Mouse (Mus musculus): ENCODE measurements around the gene Dab2ip.

Dab2ip gene

GRCm38 (mm10) chr2:35557911-35558825 lies at the start of gene Dab2ip:
Dab2ip (plus strand) TSS chr2:35558266.
- no peak for DNase-seq (ENCODE audit: extremely low read depth, low read depth)

- DNase-seq (ENCODE audit: extremely low read depth, low read depth) = no peak
These were observed 49.3 kb upstream of the Dab2ip start for GRCm38 (mm10) chr2:35508597-35509342.

- DNase-seq (ENCODE audit: extremely low read depth, low read depth) = peak; percentile 44
These were observed 48.8 kb upstream of the Dab2ip start for GRCm38 (mm10) chr2:35509343-35509667.

GRCm38 (mm10) chr2:35509888-35510287 lies 48.2 kb upstream of the Dab2ip start:
- DNase-seq (ENCODE audit: extremely low read depth, low read depth) = no peak

GRCm38 (mm10) chr2:35510920-35511319 lies 47.1 kb upstream of the Dab2ip start:
- no peak for DNase-seq (ENCODE audit: extremely low read depth, low read depth)

GRCm38 (mm10) chr2:35512226-35512625 lies 45.8 kb upstream of the Dab2ip start:
- no peak for DNase-seq (ENCODE audit: extremely low read depth, low read depth)

- no peak for DNase-seq (ENCODE audit: extremely low read depth, low read depth)
These were observed 43.8 kb upstream of the Dab2ip start for GRCm38 (mm10) chr2:35514051-35514892.

- peak; percentile 93 for DNase-seq (ENCODE audit: extremely low read depth, low read depth)
These were observed 31.3 kb upstream of the Dab2ip start for GRCm38 (mm10) chr2:35526612-35527242.

GRCm38 (mm10) chr2:35529086-35529485 lies 29.0 kb upstream of the Dab2ip start:
- DNase-seq (ENCODE audit: extremely low read depth, low read depth) = no peak

- no peak for DNase-seq (ENCODE audit: extremely low read depth, low read depth)
These were observed 28.2 kb upstream of the Dab2ip start for GRCm38 (mm10) chr2:35529856-35530255.

GRCm38 (mm10) chr2:35530732-35531131 lies 27.3 kb upstream of the Dab2ip start:
- no peak for DNase-seq (ENCODE audit: extremely low read depth, low read depth)

GRCm38 (mm10) chr2:35533646-35534045 lies 24.4 kb upstream of the Dab2ip start:
- DNase-seq (ENCODE audit: extremely low read depth, low read depth) = no peak

GRCm38 (mm10) chr2:35539276-35539972 lies 18.6 kb upstream of the Dab2ip start:
- peak; percentile 62 for DNase-seq (ENCODE audit: extremely low read depth, low read depth)

GRCm38 (mm10) chr2:35540798-35541197 lies 17.3 kb upstream of the Dab2ip start:
- DNase-seq (ENCODE audit: extremely low read depth, low read depth) = peak; percentile 60

GRCm38 (mm10) chr2:35544717-35545116 lies 13.3 kb upstream of the Dab2ip start:
- no peak for DNase-seq (ENCODE audit: extremely low read depth, low read depth)

- DNase-seq (ENCODE audit: extremely low read depth, low read depth) = no peak
These were observed 12.9 kb upstream of the Dab2ip start for GRCm38 (mm10) chr2:35545125-35545590.

GRCm38 (mm10) chr2:35546462-35546861 lies 11.6 kb upstream of the Dab2ip start:
- no peak for DNase-seq (ENCODE audit: extremely low read depth, low read depth)

GRCm38 (mm10) chr2:35549191-35549590 lies 8.9 kb upstream of the Dab2ip start:
- DNase-seq (ENCODE audit: extremely low read depth, low read depth) = no peak

- no peak for DNase-seq (ENCODE audit: extremely low read depth, low read depth)
These were observed 8.0 kb upstream of the Dab2ip start for GRCm38 (mm10) chr2:35550097-35550496.

- no peak for DNase-seq (ENCODE audit: extremely low read depth, low read depth)
These were observed 1.1 kb upstream of the Dab2ip start for GRCm38 (mm10) chr2:35556918-35557486.

All from MEL-GATA-1-ER (cell line).